Mouse (Mus musculus) limb, embryonic 15.5 days (tissue): ENCODE measurements around the gene Tbc1d4. TPM values are rescaled to one million over a fixed set of nuclear protein-coding genes. Genes with fewer than 3 reads are reported as not detected.

Experiments
- ATAC-seq: fragments of 200-750 bp; cut with Nextera tagmentation; 2 replicates; pipeline ENCODE4 v1.8.0; 2017; ENCODE audit warnings: low read depth, moderate TSS enrichment; ENCODE audit not compliant: insufficient number of reproducible peaks, low FRiP score, low TSS enrichment
- H3K27ac ChIP-seq: fragments of 300-500 bp; sonication (generic); 2 replicates; pipeline ENCODE4 v1.5.1; 2015; ENCODE audit warnings: moderate library complexity, mild to moderate bottlenecking, inconsistent platforms
- H3K27me3 ChIP-seq: fragments of 300-500 bp; sonication (generic); 2 replicates; pipeline ENCODE4 v1.6.1; 2015; ENCODE audit warnings: inconsistent platforms
- H3K36me3 ChIP-seq: fragments of 300-500 bp; sonication (generic); 2 replicates; pipeline ENCODE4 v1.6.1; 2015; ENCODE audit warnings: inconsistent platforms
- H3K4me1 ChIP-seq: fragments of 300-500 bp; sonication (generic); 2 replicates; pipeline ENCODE4 v1.6.1; 2015; ENCODE audit warnings: inconsistent platforms
- H3K4me2 ChIP-seq: fragments of 300-500 bp; sonication (generic); 2 replicates; pipeline ENCODE4 v1.6.1; 2015; ENCODE audit warnings: mild to moderate bottlenecking, inconsistent platforms
- H3K4me3 ChIP-seq: fragments of 300-500 bp; sonication (generic); 2 replicates; pipeline ENCODE4 v1.5.1; 2015; ENCODE audit warnings: mild to moderate bottlenecking, inconsistent platforms
- H3K9ac ChIP-seq: fragments of 300-500 bp; sonication (generic); 2 replicates; pipeline ENCODE4 v1.6.1; 2015; ENCODE audit warnings: inconsistent platforms
- H3K9me3 ChIP-seq: fragments of 300-500 bp; sonication (generic); 2 replicates; pipeline ENCODE4 v1.6.1; 2016; ENCODE audit warnings: inconsistent platforms
- WGBS: fragments of 180-500 bp; shearing (Covaris S2); methylation state at CpG from one replicate; pipeline ENCODE4 v1.1.7; 2015; 5-methylcytosine and 5-hydroxymethylcytosine counted together
- polyA plus RNA-seq: library from polyadenylated mRNA; unstranded; fragments of >200 nt; fragmentation: Nextera tagmentation; extraction: Ambion mirVana; gene quantifications from 2 replicates; pipeline ENCODE4 v1.2.1, GENCODE M21; 2015

Tbc1d4 gene
- polyA plus RNA-seq, 1 experiment from 2014 or later, result 11.5 TPM

DNA sequence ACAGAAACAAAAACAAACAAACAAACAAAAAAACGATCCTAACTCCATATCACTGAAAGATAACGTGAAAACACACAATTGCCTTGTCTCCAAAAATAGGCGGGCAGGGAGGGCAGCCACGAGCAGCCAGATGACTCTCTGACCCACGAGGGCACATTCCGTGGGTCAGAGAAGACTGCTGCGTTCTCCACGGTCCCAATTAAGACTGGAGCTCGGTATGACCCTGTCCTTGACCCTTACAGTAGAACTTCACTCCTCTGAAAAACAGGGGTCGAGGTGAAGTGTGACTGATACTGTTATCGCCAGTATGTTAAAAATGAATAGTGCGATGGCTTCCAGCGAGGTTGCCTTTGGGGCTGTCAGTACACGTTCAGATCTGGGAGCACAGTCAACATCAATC, 90.7 kb downstream of the Tbc1d4 start:
- Histone ChIP-seq H3K27ac (no peak overlapping the region), H3K27me3 (no peaks in the 10 kb centered on the region), H3K36me3 (no peaks in the 10 kb centered on the region), H3K4me3 (no peak overlapping the region), H3K4me1 (peaks cover 3% of the 10 kb centered on the region; the same call in 1 of the 2 replicates), H3K9me3 (no peaks in the 10 kb centered on the region), H3K9ac (no peak overlapping the region), H3K4me2 (no peak overlapping the region)
- WGBS, result 54% methylated on average over 14 of the region's 14 CpGs
- no peak for ATAC-seq

DNA sequence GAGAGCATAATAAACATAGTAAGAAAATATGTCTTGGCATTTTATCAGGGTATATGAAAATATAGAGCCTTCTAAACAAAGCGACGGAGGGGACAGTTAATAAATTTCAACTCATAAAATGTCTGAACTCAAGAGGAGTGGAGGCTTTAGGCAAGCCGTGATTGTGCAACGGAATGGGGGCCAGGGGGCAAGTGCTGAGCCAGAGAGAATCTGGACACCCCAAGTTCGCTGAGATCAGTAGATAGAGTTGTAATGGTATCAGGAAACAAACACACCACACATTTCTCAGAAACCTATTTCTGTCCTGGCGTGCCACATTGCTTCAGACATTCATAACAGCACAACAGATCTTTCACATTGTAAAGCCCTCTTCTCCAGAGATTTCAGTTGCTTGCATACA, 91.2 kb downstream of the Tbc1d4 start:
- Histone ChIP-seq H3K4me3 (no peak overlapping the region), H3K27me3 (no peaks in the 10 kb centered on the region), H3K36me3 (no peaks in the 10 kb centered on the region), H3K27ac (no peak overlapping the region), H3K4me1 (peaks cover 4% of the 10 kb centered on the region; the same call in 1 of the 2 replicates), H3K9ac (no peak overlapping the region), H3K9me3 (no peaks in the 10 kb centered on the region), H3K4me2 (no peak overlapping the region)
- WGBS, result 49% methylated on average over 6 of the region's 6 CpGs
- ATAC-seq, result no peak

DNA sequence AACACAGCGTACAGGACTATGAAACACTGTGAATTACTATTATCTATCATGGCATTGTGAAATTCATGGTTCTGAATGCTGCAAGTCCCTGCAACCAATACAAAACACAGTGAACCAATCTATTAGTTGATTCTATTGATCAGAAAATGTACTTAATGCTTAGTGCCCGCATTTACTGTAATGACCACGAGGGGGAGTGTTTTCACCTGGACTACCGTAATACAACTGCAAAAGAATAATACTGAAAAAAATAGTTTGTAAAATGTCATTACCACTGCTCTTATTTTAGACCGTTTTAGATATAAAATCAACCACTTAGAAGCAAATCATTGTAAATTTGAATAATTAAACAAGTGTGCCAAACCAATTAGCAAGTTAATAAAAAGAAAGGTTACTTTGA, 91.7 kb downstream of the Tbc1d4 start:
- Histone ChIP-seq H3K9ac (no peak overlapping the region), H3K27ac (no peak overlapping the region), H3K9me3 (no peaks in the 10 kb centered on the region), H3K27me3 (no peaks in the 10 kb centered on the region), H3K36me3 (no peaks in the 10 kb centered on the region), H3K4me2 (no peak overlapping the region), H3K4me3 (no peak overlapping the region), H3K4me1 (peaks cover 4% of the 10 kb centered on the region; the same call in 1 of the 2 replicates)
- WGBS, result 21% methylated on average over 5 of the region's 5 CpGs
- ATAC-seq, result no peak

DNA sequence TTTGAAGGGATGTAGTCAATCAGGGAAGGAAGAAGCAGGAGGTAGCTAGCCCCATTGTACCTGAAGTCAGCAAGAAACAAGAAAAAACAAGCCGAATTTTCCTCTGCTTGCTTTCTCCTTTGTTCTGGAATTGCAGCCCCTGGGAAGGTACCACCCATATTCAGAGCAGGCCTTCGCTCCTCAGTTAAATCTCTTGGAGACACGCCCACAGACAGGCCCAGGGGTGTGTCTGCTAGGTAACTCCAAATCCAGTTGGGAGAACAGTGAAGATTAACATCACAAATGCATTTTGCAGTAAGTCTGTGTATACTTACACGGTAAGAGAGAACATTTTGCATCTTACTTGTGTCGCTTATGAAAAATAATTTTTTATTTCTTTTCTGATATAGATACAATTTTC, 92.1 kb downstream of the Tbc1d4 start:
- WGBS, result 32% methylated on average over 5 of the region's 5 CpGs
- Histone ChIP-seq H3K27ac (no peak overlapping the region), H3K4me1 (peaks cover 4% of the 10 kb centered on the region; the same call in 1 of the 2 replicates), H3K4me2 (no peak overlapping the region), H3K9me3 (no peaks in the 10 kb centered on the region), H3K27me3 (no peaks in the 10 kb centered on the region), H3K36me3 (no peaks in the 10 kb centered on the region), H3K4me3 (no peak overlapping the region), H3K9ac (no peak overlapping the region)
- no peak for ATAC-seq

DNA sequence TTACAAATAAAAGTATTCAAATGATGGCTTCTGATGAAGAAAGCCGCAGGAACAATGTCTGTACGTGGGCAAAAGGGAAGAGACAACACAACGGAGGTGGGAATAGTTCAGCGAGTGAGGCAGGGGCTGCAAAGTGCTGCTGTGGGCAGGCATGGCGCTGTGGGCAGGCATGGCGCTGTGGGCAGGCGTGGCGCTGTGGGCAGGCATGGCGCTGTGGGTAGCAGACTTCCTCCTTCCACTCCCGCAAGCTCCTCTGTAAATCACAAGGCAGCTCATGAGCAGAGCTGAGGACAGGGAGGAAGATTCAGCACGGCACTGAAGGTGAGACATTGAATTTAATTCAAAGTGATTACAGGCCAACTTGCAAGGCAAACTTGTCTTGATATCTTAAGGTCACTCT, 93.0 kb downstream of the Tbc1d4 start:
- Histone ChIP-seq H3K36me3 (no peaks in the 10 kb centered on the region), H3K9me3 (no peaks in the 10 kb centered on the region), H3K27ac (no peak overlapping the region), H3K4me2 (no peak overlapping the region), H3K4me3 (no peak overlapping the region), H3K9ac (no peak overlapping the region), H3K4me1 (peaks cover 5% of the 10 kb centered on the region), H3K27me3 (no peaks in the 10 kb centered on the region)
- no peak for ATAC-seq
- WGBS, result 91% methylated on average over 11 of the region's 11 CpGs

DNA sequence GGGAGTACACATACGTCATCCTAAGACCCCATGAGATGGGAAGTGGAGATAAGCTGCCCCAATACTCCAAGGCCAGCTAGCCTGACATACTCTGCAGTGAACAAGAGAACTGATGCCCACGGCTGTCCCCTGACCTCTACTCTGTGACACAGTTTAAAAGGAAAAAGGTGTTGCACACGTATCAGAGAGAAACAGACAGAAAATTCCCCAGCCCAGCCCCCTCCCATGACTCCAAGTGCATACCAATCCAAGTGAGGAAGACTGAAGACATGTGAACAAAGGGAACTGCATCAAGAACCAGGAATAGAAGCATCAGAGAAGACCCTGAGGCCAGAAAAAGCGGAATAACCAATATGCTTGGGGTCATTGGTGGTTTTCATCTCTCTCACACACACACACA, 93.7 kb downstream of the Tbc1d4 start:
- no peak for ATAC-seq
- Histone ChIP-seq H3K27me3 (no peaks in the 10 kb centered on the region), H3K9me3 (no peaks in the 10 kb centered on the region), H3K27ac (no peak overlapping the region), H3K4me2 (no peak overlapping the region), H3K36me3 (no peaks in the 10 kb centered on the region), H3K4me1 (peaks cover 11% of the 10 kb centered on the region), H3K4me3 (no peak overlapping the region), H3K9ac (no peak overlapping the region)
- WGBS, result 63% methylated on average over 4 of the region's 4 CpGs

DNA sequence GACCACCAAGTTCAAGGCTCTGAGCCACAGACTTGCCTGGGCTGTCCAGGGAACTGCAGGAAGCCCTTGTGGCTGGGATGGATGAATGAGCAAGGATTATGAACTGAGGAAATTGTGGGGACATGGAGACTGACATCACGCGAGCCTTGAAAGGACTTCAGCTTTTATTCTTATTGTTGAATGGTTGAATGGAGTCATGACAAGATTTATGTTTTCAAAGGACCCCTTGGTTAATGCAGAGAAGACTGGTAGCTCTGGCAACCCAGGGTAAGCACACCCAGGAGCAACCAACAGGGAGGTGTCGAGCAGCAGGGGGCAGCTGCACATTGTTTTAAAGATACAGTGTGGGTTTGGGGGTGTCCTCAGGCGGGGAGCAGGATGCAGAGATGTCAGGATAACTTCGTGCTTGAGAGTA, 94.4 kb downstream of the Tbc1d4 start:
- Histone ChIP-seq H3K4me3 (no peak overlapping the region), H3K27me3 (no peaks in the 10 kb centered on the region)
- WGBS, result 69% methylated on average over 5 of the region's 5 CpGs

DNA sequence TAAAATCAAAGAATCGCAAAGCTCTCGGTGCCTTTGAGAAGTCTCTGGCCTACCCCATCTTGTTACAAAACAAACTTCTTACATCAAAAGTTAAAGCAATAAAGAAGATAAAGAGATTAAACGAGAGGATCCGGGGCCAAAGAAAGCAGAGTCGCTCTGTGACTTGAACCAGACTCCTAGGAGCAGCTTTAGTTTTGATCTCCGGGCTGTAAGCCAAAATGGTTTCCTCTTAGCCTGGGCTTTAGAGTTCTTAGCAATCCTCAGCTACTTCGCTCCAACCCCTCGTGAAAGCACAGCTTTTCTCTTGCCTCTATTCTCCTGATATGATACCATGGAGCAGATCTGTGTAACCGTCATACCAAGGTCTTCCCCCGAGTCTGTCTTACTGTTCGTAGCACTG, 95.8 kb downstream of the Tbc1d4 start:
- H3K9ac ChIP-seq, result no peak overlapping the region
- H3K4me3 ChIP-seq, result no peak overlapping the region
- WGBS, result 62% methylated on average over 11 of the region's 11 CpGs
- H3K27me3 ChIP-seq, result no peaks in the 10 kb centered on the region
- H3K9me3 ChIP-seq, result no peaks in the 10 kb centered on the region
- peaks cover 11% of the 10 kb centered on the region for H3K4me1 ChIP-seq
- H3K36me3 ChIP-seq, result no peaks in the 10 kb centered on the region
- ATAC-seq, result no peak
- no peak overlapping the region for H3K4me2 ChIP-seq
- H3K27ac ChIP-seq, result no peak overlapping the region

More for the DNA sequence above, 94.4 kb downstream of the Tbc1d4 start:
- H3K4me2 ChIP-seq, result no peak overlapping the region
- H3K9me3 ChIP-seq, result no peaks in the 10 kb centered on the region
- no peak for ATAC-seq
- no peak overlapping the region for H3K9ac ChIP-seq
- no peaks in the 10 kb centered on the region for H3K36me3 ChIP-seq
- no peak overlapping the region for H3K27ac ChIP-seq
- H3K4me1 ChIP-seq, result peaks cover 11% of the 10 kb centered on the region

DNA sequence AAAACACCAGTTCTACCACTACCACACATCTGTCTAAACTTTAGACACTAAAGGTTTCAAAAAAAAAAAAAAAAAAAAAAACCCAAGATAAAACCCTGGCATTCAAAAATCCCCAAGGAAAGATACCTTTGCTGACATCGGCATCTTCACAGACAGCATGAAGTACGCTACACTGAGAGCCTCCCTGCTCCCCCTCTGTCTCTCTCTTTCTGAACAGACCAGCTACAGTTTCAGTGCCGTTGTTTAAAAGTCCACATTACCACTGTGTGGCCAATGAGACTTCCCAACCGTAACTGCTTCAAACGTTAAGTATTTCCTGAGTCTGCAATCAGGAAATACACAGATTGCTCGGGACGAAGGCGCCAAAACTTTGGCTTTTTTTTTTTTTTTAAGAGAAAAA, 97.6 kb downstream of the Tbc1d4 start:
- WGBS, result 48% methylated on average over 8 of the region's 8 CpGs
- H3K27me3 ChIP-seq, result no peaks in the 10 kb centered on the region
- no peak for ATAC-seq
- H3K4me1 ChIP-seq, result peaks cover 14% of the 10 kb centered on the region
- H3K4me2 ChIP-seq, result no peak overlapping the region
- no peak overlapping the region for H3K4me3 ChIP-seq
- no peak overlapping the region for H3K9ac ChIP-seq
- no peaks in the 10 kb centered on the region for H3K9me3 ChIP-seq
- no peaks in the 10 kb centered on the region for H3K36me3 ChIP-seq
- H3K27ac ChIP-seq, result no peak overlapping the region

DNA sequence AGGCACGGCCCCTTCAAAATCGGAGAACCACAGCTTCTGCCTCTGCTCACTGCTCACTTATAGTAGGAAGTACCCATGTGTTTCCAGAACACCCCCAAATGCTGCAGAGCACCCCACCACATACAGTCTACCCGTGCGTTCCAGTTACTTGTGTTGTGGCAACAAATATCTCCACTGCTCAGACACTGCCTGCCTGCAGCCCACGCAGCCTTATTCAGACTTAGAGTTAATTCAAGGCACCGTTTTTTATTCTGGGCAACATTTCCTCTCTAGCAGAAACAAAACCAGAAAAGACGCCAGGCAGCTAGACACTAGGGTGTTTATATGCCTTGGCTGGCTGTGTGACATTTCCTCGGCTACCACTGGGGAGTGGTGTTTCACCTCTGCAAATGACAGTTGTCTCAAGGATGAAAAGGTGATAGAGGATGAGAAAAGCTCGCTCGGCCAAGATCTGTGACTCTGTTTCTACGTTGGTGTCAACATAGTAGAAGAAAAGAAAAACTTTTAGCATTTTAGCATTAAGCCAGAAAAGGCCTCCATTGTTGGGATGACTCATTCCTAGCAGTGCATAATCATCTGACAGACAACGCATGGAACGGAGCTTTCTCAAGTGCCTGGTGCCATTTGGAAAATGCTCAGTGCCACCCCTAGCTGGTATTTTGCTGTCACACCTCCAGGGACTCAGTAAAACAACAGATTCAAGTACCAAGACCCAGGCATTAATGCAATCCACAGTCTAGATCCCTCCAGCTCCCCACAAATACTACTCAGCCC, 98.3 kb downstream of the Tbc1d4 start:
- Histone ChIP-seq H3K4me2 (no peak overlapping the region), H3K9me3 (no peaks in the 10 kb centered on the region), H3K27ac (no peak overlapping the region), H3K36me3 (no peaks in the 10 kb centered on the region), H3K27me3 (no peaks in the 10 kb centered on the region), H3K9ac (no peak overlapping the region), H3K4me1 (peaks cover 14% of the 10 kb centered on the region), H3K4me3 (no peak overlapping the region)
- ATAC-seq, result peak; percentile 27; the same call in 1 of the 2 replicates
- 63% methylated on average over 13 of the region's 13 CpGs for WGBS

DNA sequence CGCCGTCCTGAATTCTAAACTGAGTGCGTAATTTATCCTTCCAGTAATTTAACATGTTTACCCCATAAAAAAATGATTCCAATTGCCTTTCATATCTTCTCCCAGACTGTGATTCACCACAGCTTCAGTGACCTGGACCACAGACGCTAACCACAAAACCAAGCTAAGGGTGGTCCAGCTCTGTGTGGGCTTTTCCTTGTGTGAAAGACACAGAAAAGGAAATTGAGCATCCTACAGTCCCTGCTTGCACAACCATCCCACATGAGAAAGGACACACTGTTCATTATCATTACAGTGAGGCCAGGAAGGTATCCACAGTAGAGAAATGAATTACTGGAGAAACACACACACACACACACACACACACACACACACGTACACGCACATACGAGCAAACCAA, 99.2 kb downstream of the Tbc1d4 start:
- peaks cover 14% of the 10 kb centered on the region for H3K4me1 ChIP-seq
- H3K36me3 ChIP-seq, result no peaks in the 10 kb centered on the region
- H3K27me3 ChIP-seq, result no peaks in the 10 kb centered on the region
- H3K4me3 ChIP-seq, result no peak overlapping the region
- H3K4me2 ChIP-seq, result no peak overlapping the region
- no peak overlapping the region for H3K27ac ChIP-seq
- 75% methylated on average over 7 of the region's 7 CpGs for WGBS
- no peaks in the 10 kb centered on the region for H3K9me3 ChIP-seq
- H3K9ac ChIP-seq, result no peak overlapping the region
- no peak for ATAC-seq

DNA sequence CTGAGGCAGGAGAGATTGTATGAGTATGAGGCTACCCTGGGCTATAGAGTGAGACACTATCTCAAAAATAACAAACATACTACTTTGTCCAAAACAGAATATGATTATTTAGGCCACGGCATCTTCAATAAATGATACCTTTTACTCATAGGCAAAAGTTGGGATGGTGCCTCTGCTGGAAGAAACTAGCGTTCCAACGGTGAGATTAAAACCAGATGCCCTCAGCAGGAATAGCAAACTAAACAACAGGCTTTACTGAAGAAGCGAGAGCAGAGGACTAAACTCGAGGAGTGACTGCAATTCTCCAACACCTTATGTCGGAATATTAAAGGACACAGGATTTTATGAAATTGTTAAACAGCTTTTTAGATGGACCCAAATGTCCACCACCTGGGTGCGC, 101.0 kb downstream of the Tbc1d4 start:
- 27% methylated on average over 7 of the region's 7 CpGs for WGBS
- peaks cover 9% of the 10 kb centered on the region for H3K4me1 ChIP-seq
- H3K9ac ChIP-seq, result no peak overlapping the region
- no peaks in the 10 kb centered on the region for H3K27me3 ChIP-seq
- no peak overlapping the region for H3K4me2 ChIP-seq
- H3K36me3 ChIP-seq, result no peaks in the 10 kb centered on the region
- H3K27ac ChIP-seq, result no peak overlapping the region
- H3K9me3 ChIP-seq, result no peaks in the 10 kb centered on the region
- no peak for ATAC-seq
- H3K4me3 ChIP-seq, result no peak overlapping the region

DNA sequence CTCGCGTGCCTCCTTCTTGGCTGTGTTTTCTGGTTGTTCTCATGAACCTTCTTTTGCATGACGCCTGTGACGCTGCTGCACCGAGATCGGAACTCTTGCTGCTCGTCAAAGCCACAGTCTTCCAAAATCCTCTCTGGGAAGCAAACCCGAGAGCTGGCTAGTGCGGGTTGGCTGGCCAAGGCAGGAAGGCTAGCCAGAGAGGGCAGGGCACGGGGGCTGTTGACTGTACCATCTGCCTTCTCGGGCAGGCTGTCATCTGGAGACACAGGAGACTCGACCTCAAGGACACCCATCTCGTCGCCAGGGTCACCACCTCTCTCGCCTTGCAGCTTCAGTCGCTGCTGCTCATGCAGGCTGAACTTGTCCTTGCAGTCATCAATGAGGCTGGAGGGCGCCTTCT, 101.8 kb downstream of the Tbc1d4 start:
- Histone ChIP-seq H3K27ac (no peak overlapping the region), H3K9me3 (no peaks in the 10 kb centered on the region)
- WGBS, result 90% methylated on average over 17 of the region's 17 CpGs

More for the DNA sequence above, 101.8 kb downstream of the Tbc1d4 start:
- Histone ChIP-seq H3K4me2 (no peak overlapping the region), H3K9ac (no peak overlapping the region), H3K4me1 (peaks cover 9% of the 10 kb centered on the region), H3K4me3 (no peak overlapping the region), H3K27me3 (no peaks in the 10 kb centered on the region), H3K36me3 (no peaks in the 10 kb centered on the region)
- no peak for ATAC-seq
